Mouse (Mus musculus) inflammation-experienced regulatory T-cells, adult 6 months (primary cell): ENCODE data around the gene Wdr43. TPM values are rescaled to one million over a fixed set of nuclear protein-coding genes. Genes with fewer than 3 reads are reported as not detected.

Source experiments
- ATAC-seq: one replicate; pipeline ENCODE4 v1.8.0; 2017
- polyA plus RNA-seq, 3 experiments: library from polyadenylated mRNA; unstranded; fragments of 100-300 nt; shearing (Covaris generic); gene quantifications; one replicate each; pipeline ENCODE4 v1.2.1; 2017

The Wdr43 gene
- polyA plus RNA-seq, 3 experiments from 2014 or later = 102 to 142 (median 126) TPM

DNA sequence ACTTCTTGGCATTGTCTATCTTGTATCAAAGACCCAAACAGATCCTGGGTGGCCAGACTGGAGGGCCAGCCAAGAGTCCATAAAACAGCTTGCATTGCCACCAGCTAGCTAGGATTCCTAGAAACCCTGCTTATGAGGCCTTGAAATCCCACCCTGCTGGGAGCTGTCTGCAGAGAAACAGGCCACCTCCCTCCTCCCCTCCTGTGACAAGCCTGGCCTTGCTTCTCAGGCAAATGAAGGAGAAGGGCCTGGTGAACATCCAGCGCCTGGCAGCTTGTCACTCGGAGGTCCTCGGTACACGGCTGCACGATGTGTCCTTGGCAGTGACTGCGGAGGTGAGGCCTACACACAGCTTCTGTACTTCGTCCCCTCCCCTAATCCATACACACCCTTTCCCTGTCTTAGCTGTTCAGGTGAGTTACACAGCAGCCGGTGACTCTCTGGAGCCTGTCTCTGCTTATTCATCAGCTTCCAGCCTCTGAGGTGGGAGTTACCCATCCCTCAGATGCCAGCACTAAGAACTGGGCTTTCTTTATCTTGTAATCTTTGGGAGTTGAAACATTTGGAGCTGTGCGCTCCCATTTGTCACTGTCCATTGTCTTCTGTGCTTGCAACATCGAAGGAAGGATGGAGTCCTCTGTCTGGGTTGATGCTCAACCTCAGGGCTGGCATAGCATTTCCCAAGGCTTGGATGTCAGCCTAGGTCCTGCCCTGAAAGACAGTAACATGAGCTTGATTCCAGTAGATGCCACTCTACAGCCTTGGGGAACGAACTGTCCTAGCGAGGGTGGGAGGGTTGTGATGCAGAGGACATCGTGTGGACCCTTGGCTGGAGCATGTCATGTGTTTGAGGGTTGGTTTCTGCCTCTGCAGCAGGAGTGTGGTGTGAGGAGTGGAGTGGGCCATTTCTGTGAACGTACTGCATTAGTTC lies 90.1 kb downstream of the Wdr43 start:
- no peak for ATAC-seq

DNA sequence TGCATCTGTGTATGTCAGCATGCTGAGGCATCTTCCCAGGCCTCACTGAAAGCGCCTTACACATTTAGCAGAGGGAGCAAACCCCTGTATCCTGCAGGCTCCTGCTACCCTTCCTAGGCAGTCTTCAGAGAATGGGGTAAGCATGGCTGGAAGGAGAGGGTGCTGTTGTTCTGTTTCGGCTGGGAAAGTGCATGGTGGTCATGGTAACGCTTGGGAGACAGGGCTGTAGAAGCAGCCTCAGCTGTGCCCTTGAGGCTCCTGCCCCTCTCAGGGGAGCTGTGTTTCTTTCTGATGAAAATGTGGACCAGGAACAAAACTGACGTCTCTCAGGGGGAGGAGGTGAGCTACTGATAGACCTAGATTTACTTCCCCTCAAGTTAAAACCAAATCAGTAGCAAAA lies 92.0 kb downstream of the Wdr43 start:
- no peak for ATAC-seq

Other genes starting within 250 kb of the Wdr43 start
- gene Gm4707, start 156.0 kb upstream of the Wdr43 start, polyA plus RNA-seq = 10 to 100 TPM; 15.5 to 35.0 (median 23.7) TPM
- 10 to 100 TPM; 81.6 to 95.6 (median 91.5) TPM for gene Smchd1, start 140.6 kb upstream of the Wdr43 start, polyA plus RNA-seq
- gene Ndc80, start 89.0 kb upstream of the Wdr43 start, polyA plus RNA-seq = 10 to 100 TPM in 1 of 3 experiments, 1 to 10 TPM in 2; 9.1 to 56.4 (median 9.4) TPM
- 1 to 10 TPM in 1 of 3 experiments, under 1 TPM in 2; 0.40 to 1.1 (median 0.67) TPM for gene Spdya, start 63.8 kb upstream of the Wdr43 start, polyA plus RNA-seq
- gene Togaram2, start 57.4 kb downstream of the Wdr43 start, polyA plus RNA-seq = not detected
- gene Pcare, start 137.0 kb downstream of the Wdr43 start, polyA plus RNA-seq = not detected
- under 1 TPM in 1 of 3 experiments, not detected in 2; 0.28 TPM for gene Clip4, start 152.6 kb downstream of the Wdr43 start, polyA plus RNA-seq